Mouse (Mus musculus): ENCODE measurements around the gene Ccdc174. TPM values are rescaled to one million over a fixed set of nuclear protein-coding genes. Genes with fewer than 3 reads are reported as not detected.

Ccdc174 gene
- polyA plus RNA-seq, 1 experiment from 2014 or later: 22.3 TPM

DNA sequence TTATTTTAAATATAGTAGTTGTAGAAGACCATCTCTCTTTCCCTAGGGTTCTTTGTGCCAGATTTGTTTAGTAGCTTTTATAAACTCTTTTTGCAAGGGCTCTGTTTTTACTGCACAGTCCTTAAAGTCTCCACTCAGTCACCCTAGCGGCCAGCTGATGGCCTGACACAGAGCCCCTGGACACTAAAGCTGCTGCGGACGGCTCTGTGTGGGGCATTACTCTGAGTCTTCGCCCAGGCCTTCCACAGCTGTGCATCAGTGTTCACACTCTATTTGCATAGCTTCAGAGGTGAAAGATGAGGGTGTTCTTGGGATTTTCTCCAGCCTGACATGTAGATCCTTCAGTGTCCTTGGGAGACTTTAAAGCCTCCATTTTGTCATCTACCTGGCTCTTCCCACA is 60.6 kb downstream of the Ccdc174 start:
- peaks cover 18% of the 10 kb centered on the region for H3K27me3 ChIP-seq (replicated peaks)
- no peak overlapping the region for H3K4me2 ChIP-seq
- H3K4me1 ChIP-seq: 0 out of 2 replicates have a peak, but pooled peaks cover 2% of the 10 kb centered on the region
- H3K9ac ChIP-seq: no peak overlapping the region
- H3K4me3 ChIP-seq: no peak overlapping the region
- no peak for ATAC-seq (ENCODE audit: extremely low read depth, insufficient number of reproducible peaks, low FRiP score, low TSS enrichment)
- 71% methylated on average over 4 of the region's 4 CpGs for WGBS
- no peak overlapping the region for H3K27ac ChIP-seq (replicated peaks)
- no peaks in the 10 kb centered on the region for H3K36me3 ChIP-seq
- H3K9me3 ChIP-seq: no peaks in the 10 kb centered on the region

DNA sequence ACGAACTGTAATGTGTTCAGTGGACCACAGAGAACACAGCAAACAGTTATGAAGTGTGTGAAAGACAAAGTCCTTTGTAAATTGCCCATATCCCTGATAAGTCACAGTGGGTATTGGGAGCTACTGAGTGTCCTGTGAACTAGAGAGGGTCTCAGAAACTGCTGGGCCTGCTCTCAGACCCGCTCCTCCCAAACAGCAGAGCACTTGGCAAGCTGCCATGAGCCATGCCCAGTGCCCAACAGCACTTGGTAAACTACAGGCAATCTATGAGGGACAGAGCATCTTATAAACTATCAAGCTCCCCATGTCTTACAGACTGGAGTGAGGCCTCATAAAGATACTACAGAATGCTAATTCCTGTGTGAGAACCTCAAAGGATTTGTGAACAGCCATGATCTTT is 70.6 kb downstream of the Ccdc174 start:
- H3K27me3 ChIP-seq (replicated peaks): peaks cover 19% of the 10 kb centered on the region
- H3K27ac ChIP-seq (replicated peaks): no peak overlapping the region
- H3K9me3 ChIP-seq: no peaks in the 10 kb centered on the region
- WGBS: 72% methylated on average over 2 of the region's 2 CpGs
- H3K4me3 ChIP-seq: no peak overlapping the region
- no peaks in the 10 kb centered on the region for H3K36me3 ChIP-seq
- H3K9ac ChIP-seq: no peak overlapping the region
- no peak overlapping the region for H3K4me2 ChIP-seq
- ATAC-seq (ENCODE audit: extremely low read depth, insufficient number of reproducible peaks, low FRiP score, low TSS enrichment): no peak
- H3K4me1 ChIP-seq: no peaks in the 10 kb centered on the region

Other genes starting within 250 kb of the Ccdc174 start
- 59.4 and 60.0 TPM in 2 replicates for gene Slc6a6, start 194.0 kb upstream of the Ccdc174 start, polyA plus RNA-seq (2015; fragmentation: Nextera tagmentation; extraction: Ambion mirVana)
- 6.7 and 7.4 TPM in 2 replicates for gene Grip2, start 50.8 kb upstream of the Ccdc174 start, polyA plus RNA-seq (2015; fragmentation: Nextera tagmentation; extraction: Ambion mirVana)
- 0.15 and 0.27 TPM in 2 replicates for gene 4930590J08Rik, start 24.8 kb downstream of the Ccdc174 start, polyA plus RNA-seq (2015; fragmentation: Nextera tagmentation; extraction: Ambion mirVana)
- gene Fgd5, start 100.8 kb downstream of the Ccdc174 start, polyA plus RNA-seq (2015; fragmentation: Nextera tagmentation; extraction: Ambion mirVana): 11.4 and 12.0 TPM in 2 replicates
- 10.2 and 10.3 TPM in 2 replicates for gene Nr2c2, start 213.3 kb downstream of the Ccdc174 start, polyA plus RNA-seq (2015; fragmentation: Nextera tagmentation; extraction: Ambion mirVana)